Mouse (Mus musculus) cerebellum, adult 2 months (tissue): ENCODE measurements around the gene Gm4064. TPM values are rescaled to one million over a fixed set of nuclear protein-coding genes. Genes with fewer than 3 reads are reported as not detected.
"Not testable (repeated sequence)": the region's sequence is repeated elsewhere in the genome, so short reads cannot be mapped to it uniquely, and the experiment has no call there.

Experiments used
- DNase-seq, 2 experiments: peaks; one replicate each; pipeline ENCODE4 v3.0.0; 2021
- H3K27ac ChIP-seq: fragments of 200-500 bp; 2 replicates; pipeline ENCODE4 v1.5.1; 2012; ENCODE audit warnings: low read length, control low read depth, inconsistent platforms; ENCODE audit not compliant: insufficient read depth
- H3K27me3 ChIP-seq: fragments of 200-500 bp; 2 replicates; pipeline ENCODE4 v1.6.1; 2012; ENCODE audit warnings: inconsistent platforms, mild to moderate bottlenecking, low read length, moderate library complexity; ENCODE audit not compliant: control insufficient read depth, insufficient read depth
- H3K4me1 ChIP-seq: fragments of 200-500 bp; 2 replicates; pipeline ENCODE4 v1.6.1; 2011; ENCODE audit warnings: low read length; ENCODE audit not compliant: control insufficient read depth, insufficient read depth
- H3K4me3 ChIP-seq: fragments of 200-500 bp; replicated peaks from 2 replicates; pipeline ENCODE3; 2011; ENCODE audit warnings: mild to moderate bottlenecking, low read depth, low read length, control low read depth; ENCODE audit not compliant: insufficient read depth
- WGBS: fragments of 180-500 bp; shearing (Covaris S2); methylation state at CpG from one replicate; pipeline ENCODE4 v1.1.7; 2018; 5-methylcytosine and 5-hydroxymethylcytosine counted together
- polyA plus RNA-seq: library from polyadenylated mRNA; depleted of rRNA; stranded (reverse); fragments of >200 nt; gene quantifications from 2 replicates; pipeline ENCODE4 v1.2.3, GENCODE M21; 2012; rRNA removed

Gm4064 gene
- not detected in 2 replicates for polyA plus RNA-seq

DNA sequence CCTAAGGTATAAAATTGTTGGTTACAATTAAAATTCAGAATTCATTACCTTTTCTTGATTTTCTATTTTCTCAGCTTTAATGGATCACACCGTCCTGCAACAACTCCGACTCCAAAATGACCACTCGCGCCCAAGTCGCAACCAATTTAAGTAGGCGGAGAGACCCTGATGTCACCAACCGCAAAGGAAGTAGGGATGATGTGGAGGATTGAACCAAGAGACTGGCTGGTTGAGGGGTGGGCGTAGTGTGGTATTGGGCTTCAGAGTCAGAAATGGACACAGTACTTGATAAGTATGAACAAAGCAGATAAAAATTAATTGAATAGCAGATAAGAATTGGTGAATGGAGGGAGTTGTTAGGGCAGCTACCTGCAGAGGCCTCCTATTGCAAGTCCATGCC is at the start of gene Gm4064:
Gene Gm4064 (minus strand): TSS at position 101 of the 400 bp plus-strand sequence.
- not testable (repeated sequence) for H3K27me3 ChIP-seq, H3K27ac ChIP-seq, H3K4me1 ChIP-seq, H3K4me3 ChIP-seq, DNase-seq
- WGBS = no CpG with 5 or more reads among the region's 8 CpGs

DNA sequence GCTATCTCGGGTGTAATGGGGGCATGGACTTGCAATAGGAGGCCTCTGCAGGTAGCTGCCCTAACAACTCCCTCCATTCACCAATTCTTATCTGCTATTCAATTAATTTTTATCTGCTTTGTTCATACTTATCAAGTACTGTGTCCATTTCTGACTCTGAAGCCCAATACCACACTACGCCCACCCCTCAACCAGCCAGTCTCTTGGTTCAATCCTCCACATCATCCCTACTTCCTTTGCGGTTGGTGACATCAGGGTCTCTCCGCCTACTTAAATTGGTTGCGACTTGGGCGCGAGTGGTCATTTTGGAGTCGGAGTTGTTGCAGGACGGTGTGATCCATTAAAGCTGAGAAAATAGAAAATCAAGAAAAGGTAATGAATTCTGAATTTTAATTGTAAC is 34.4 kb upstream of the Gm4064 start, which contains the start of the genes Rbmy and Gm10256:
Gene Rbmy (plus strand): TSS at position 301 of the 400 bp plus-strand sequence.
Gene Gm10256 (plus strand): TSS at position 320 of the 400 bp plus-strand sequence.
- H3K27ac ChIP-seq, H3K27me3 ChIP-seq, DNase-seq, H3K4me1 ChIP-seq, H3K4me3 ChIP-seq: not testable (repeated sequence)
- WGBS = no CpG with 5 or more reads among the region's 9 CpGs

Other genes with a start within 250 kb of the Gm4064 start
- gene H2al2c, start 197.1 kb downstream of the Gm4064 start, polyA plus RNA-seq = not detected in 2 replicates
- not detected in 2 replicates for gene Sry, start 132.5 kb downstream of the Gm4064 start, polyA plus RNA-seq
- gene H2al2b, start 75.5 kb downstream of the Gm4064 start, polyA plus RNA-seq = not detected in 2 replicates
- not detected in 2 replicates for gene Rbmy, start 34.5 kb upstream of the Gm4064 start, polyA plus RNA-seq
- gene Gm10256, start 34.5 kb upstream of the Gm4064 start, polyA plus RNA-seq = not detected in 2 replicates
- gene Gm10352, start 104.8 kb upstream of the Gm4064 start, polyA plus RNA-seq = not detected in 2 replicates
- gene Gm29289, start 136.4 kb upstream of the Gm4064 start, polyA plus RNA-seq = not detected in 2 replicates